Mouse (Mus musculus) stomach, postnatal 0 days (tissue): ENCODE results near the gene Foxred2.

Source experiments
- CTCF ChIP-seq: IDR thresholded peaks from 2 replicates; pipeline ENCODE4 v1.5.1; 2016; ENCODE audit warnings: antibody characterized with exemption, low read depth, mild to moderate bottlenecking, moderate library complexity
- EP300 ChIP-seq: optimal IDR thresholded peaks from 2 replicates; pipeline ENCODE3; 2016; ENCODE audit warnings: antibody characterized with exemption

DNA sequence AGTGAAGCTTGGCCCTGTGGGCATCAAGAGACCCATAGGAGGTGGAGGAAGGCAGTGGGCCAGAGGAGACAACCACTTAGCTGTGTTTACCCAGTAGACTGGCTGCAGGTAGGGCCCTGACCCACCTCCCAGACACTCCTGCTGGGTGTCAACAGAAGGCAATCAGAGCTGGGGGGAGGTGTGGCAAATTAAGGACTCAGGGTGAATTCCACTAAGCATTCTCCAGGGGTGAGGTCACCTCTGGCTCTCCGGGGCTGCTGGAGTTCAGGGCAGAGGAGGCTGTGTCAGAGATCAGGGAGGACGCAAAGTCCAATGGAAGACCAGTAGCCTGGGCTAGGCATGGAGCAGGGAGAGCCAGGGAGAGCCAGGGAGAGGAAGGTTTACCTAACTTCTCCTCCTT, 45.5 kb downstream of the Foxred2 start:
- TF ChIP-seq EP300 (no peak), CTCF (no peak)
